Mouse (Mus musculus): Measurements from ENCODE around the gene Mtmr1. TPM values are rescaled to one million over a fixed set of nuclear protein-coding genes. Genes with fewer than 3 reads are reported as not detected.
"Not testable (repeated sequence)": the region's sequence is repeated elsewhere in the genome, so short reads cannot be mapped to it uniquely, and the experiment has no call there.

The Mtmr1 gene
- total RNA-seq (2021): 10 to 100 TPM; 41.2 to 43.3 TPM

DNA sequence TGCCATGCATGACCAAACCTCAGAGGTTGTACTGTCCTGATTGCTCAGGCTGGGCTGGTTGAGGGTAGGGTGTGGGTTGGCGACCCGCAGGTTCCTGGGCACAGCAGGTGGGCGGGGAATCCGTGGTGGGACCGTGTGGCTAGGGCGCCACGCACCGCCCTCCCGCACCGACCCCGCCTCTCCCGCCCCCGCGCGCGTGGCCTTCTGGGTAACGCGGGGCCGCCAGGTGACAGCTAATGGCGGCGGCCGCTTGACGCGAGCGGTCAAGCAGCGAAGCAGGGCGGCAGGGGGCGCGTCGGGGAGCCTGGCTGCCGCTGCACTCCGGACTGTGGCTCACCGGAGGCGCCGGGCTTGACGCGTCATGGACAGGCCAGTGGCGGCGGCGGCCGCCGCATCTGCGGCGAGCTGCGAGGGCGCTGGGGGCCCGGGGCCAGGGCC lies at the start of gene Mtmr1:
TSS of gene Mtmr1 (plus strand) at position 207 of the 438 bp plus-strand sequence.
- intact Hi-C loops (cut with DNase I): loop anchor here (5.0 kb wide), 1 partner anchor 312 kb away; the partner anchor contains the start of gene Mamld1
- peak; percentile 62 to 69 for DNase-seq (ENCODE audit: low spot score in 2 of 2)

DNA sequence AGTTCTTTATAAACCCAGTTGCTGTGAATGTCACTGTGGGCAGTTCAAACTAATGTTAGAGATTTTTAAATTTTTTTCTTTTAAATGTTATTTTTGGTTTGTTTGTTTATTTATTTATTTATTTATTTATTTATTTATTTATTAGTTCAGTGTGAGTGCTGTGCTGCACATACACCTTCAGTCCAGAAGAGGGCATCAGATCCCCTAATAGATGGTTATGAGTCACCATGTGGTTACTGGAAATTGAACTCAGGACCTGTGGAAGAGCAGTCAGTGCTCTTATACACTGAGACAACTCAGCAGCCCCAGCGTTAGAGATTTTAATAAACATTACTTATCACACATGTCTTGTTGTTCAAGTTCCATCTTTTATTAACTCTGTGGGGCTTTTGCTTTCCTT lies 12.5 kb upstream of the Mtmr1 start:
- intact Hi-C loops (cut with DNase I): no loop called here
- no peak for DNase-seq (ENCODE audit: low spot score in 2 of 2)

- no peak for DNase-seq (ENCODE audit: low spot score in 2 of 2)
- intact Hi-C loops (cut with DNase I): no loop called here
Observed at GRCm38 (mm10) chrX:71355331-71355730, 9.2 kb upstream of the Mtmr1 start.

- not testable (repeated sequence) for DNase-seq (ENCODE audit: low spot score in 2 of 2)
- intact Hi-C loops (cut with DNase I): loop anchor here (5.0 kb wide), 1 partner anchor 309 kb away; the partner anchor contains the start of gene Mamld1
Observed at GRCm38 (mm10) chrX:71361793-71362192, 2.8 kb upstream of the Mtmr1 start.

DNA sequence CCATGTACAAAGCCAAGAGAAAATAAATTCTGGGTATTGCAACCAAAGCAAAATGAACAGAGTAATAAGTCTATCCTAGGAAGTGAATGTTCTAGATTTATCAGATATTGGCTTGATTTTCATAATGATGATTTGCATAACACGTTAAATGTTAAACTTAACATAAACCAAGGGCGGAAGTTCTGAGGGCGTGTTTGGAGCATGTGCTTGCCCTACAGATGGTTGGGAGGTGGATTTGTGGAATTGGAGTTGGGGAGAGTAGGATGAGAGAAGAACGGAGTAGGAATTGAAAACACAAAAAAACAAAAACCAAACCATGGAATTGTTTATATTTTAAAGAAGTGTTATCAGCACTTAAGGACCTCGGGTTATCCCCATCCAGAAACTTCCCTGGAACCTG lies 498 bp upstream of the Mtmr1 start:
- intact Hi-C loops (cut with DNase I): loop anchor here (5.0 kb wide), 1 partner anchor 312 kb away; the partner anchor contains the start of gene Mamld1
- DNase-seq (ENCODE audit: low spot score in 2 of 2): peak; percentile 6 to 67

DNA sequence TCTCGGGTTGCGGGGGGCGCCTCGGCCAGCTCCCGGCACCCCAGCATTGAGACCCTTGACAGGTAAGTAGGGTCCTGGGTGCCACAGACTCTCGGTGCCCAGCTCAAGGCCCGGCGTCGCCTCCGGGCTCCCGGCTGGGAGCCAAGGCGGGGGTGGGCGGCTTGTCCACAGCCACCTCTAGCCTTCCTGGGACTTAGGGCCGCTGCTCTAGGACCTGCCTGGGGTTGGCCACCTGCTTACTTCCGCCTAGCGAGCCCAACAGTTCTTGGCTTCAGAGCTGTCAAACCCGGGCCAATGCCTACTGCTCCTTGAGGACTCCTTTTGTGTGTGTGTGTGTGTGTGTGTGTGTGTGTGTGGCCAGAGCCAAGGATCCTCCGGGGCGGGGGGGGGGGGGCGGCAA lies 451 bp downstream of the Mtmr1 start:
- peak in 1 of 2 experiments; percentile 17 for DNase-seq (ENCODE audit: low spot score in 2 of 2)
- intact Hi-C loops (cut with DNase I): no loop called here

DNA sequence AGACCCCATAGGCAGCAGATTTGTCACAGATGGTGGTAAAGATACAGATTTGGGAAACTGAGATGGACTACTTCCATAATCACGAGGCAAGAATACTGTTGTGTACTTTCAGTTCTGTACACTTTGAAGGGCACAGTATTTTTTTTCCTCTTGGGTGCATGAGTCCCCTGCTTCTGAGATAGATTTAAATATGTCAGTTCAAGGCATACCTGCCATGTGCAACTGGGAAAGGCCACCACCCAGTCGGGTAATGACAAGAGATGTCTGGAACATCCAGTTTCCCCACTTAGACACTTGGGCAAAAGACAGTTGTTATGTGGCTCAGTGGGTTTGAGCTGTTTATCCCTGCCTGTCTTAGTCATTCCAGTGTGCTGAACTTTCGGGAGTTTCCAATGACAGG lies 950 bp downstream of the Mtmr1 start:
- intact Hi-C loops (cut with DNase I): no loop called here
- peak in 1 of 2 experiments; percentile 31 for DNase-seq (ENCODE audit: low spot score in 2 of 2)

- DNase-seq (ENCODE audit: low spot score in 2 of 2): no peak
- intact Hi-C loops (cut with DNase I): no loop called here
Observed at GRCm38 (mm10) chrX:71366973-71367372, 2.4 kb downstream of the Mtmr1 start.

DNA sequence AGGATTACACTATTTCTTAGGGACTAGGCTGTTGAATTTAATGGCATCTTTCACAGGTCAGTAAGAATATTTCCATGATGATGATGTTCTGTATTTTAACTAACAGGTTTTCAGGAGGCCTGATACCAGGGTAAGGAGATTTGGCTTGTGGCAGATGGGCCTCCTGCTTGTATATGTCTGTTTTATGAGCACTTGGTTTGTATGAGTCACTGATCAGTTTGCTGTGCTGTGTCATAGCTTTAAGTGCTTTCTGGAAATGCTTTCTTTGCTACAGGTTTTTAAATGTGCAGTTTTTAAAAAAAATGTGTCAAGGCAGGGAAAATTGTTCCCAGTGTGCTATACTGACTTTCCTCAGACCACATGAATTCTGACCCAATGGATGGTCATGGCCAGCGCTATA lies 12.2 kb downstream of the Mtmr1 start:
- intact Hi-C loops (cut with DNase I): loop anchor here (10.0 kb wide), 1 partner anchor 482 kb away; no protein-coding TSS in a partner anchor

GRCm38 (mm10) chrX:71378435-71378834 lies 13.9 kb downstream of the Mtmr1 start:
- intact Hi-C loops (cut with DNase I): loop anchor here (10.0 kb wide), 1 partner anchor 484 kb away; no protein-coding TSS in a partner anchor
- DNase-seq (ENCODE audit: low spot score in 2 of 2): no peak

More for the DNA sequence above, 12.2 kb downstream of the Mtmr1 start:
- peak in 1 of 2 experiments; percentile 18 for DNase-seq (ENCODE audit: low spot score in 2 of 2)

DNA sequence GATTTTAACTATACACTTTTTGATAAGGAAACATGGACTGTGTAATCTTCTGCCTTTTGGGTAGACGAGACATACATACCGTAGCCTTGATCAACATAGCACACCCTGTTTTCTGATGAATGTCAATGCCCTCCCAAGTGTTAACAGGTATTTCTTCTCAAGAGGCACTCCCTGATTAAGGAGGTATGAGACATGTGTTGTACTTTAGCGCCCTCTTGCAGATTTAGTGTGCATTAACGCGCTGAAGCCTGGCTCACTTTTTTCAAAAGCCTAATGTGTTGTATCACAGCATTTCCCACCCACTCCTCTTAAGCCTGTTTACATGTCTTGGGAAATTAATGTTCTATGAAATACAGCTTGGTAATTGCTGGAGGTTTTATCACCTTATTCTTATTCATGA lies 17.0 kb downstream of the Mtmr1 start:
- intact Hi-C loops (cut with DNase I): loop anchor here (5.0 kb wide), 1 partner anchor 329 kb away; the partner anchor contains the start of gene Mamld1
- peak; percentile 16 to 33 for DNase-seq (ENCODE audit: low spot score in 2 of 2)

DNA sequence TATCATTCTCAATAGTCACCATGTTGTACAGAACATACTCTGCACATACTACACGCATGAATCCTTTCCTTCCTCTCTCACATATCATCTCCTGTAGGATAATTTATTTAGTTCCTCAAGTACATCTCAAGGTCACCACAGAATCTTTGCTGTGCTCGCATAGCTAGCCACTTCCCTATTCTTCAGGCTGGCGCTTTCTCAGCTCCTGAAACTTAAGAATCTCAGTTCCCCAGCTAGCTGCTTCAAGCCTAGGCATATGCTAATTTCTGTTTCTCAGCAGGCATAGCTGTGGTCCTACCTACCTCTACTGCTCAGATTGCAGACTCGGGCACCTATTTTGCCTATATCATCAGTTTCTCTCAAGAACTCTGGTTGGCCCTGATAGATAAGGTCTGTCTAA lies 31.8 kb downstream of the Mtmr1 start:
- DNase-seq (ENCODE audit: low spot score in 2 of 2): no peak
- intact Hi-C loops (cut with DNase I): no loop called here

- DNase-seq (ENCODE audit: low spot score in 2 of 2): no peak
- intact Hi-C loops (cut with DNase I): no loop called here
Observed at GRCm38 (mm10) chrX:71406290-71406689, 41.7 kb downstream of the Mtmr1 start.

- intact Hi-C loops (cut with DNase I): no loop called here
- DNase-seq (ENCODE audit: low spot score in 2 of 2): no peak
Observed at GRCm38 (mm10) chrX:71408386-71408785, 43.8 kb downstream of the Mtmr1 start.

DNA sequence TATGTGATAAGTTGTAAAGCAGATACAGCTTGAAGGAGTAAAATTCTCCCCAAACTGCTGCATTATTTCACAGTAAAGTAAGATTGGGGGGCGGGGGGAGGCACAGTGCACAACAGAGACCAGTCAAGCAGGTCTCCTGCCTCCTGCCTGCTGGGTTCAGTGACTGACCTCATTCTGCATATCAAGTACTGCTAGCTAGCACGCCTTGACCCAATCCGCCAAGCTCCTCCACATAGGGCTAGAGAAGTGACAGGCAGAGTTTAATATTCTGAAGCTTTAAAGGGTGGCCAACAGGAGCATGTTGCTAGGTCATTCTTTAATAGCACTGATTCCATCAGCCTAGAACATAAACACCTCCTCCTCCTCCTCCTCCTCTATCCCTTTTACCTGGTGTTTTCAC lies 48.2 kb downstream of the Mtmr1 start:
- intact Hi-C loops (cut with DNase I): no loop called here
- no peak for DNase-seq (ENCODE audit: low spot score in 2 of 2)

DNA sequence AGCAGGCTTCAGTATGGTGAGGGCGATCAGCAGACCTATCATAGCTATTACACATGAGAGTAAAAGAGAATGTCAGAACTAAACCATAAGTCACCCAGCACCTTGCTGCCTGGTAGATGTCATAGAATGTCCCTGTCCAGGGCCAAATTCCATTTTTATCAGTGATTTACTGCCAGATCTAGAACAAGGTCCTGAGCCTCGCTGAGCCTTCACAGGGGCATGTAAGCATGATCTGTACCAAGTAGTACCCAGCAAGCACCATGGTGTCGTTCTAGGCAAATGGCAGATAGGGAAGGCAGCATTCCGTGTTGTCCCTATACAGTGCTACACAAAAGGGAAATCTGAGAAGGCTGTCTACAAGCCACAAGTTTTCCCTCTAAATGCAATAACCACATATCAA lies 49.1 kb downstream of the Mtmr1 start:
- DNase-seq (ENCODE audit: low spot score in 2 of 2): no peak
- intact Hi-C loops (cut with DNase I): no loop called here

DNA sequence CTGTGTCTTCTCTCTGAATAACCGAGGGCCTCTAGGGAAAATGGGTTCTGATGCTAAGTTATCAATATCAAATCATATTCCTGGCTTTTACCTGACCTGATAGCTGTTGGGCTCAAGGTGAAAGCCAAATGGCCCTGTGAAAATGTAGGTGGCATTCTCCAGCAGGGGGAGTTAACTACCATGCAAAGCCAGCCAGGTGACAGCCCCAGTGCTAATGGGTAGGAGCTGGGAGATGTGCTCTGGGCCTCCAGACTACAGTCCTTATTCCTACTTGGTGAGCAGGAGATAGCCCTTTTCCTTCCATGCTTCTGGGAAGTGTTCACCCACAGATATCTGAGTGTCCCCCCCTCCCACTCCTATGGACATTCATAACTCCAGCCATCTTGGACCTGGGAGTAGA lies 60.3 kb downstream of the Mtmr1 start:
- intact Hi-C loops (cut with DNase I): loop anchor here (1.0 to 5.0 kb wide), 3 partner anchors 132 to 200 kb away; partner anchors contain the start of gene Hmgb3
- DNase-seq (ENCODE audit: low spot score in 2 of 2): no peak

GRCm38 (mm10) chrX:71425746-71426519 lies 61.4 kb downstream of the Mtmr1 start:
- DNase-seq (ENCODE audit: low spot score in 2 of 2): peak; percentile 78 to 87
- intact Hi-C loops (cut with DNase I): loop anchor here (1.0 to 5.0 kb wide), 3 partner anchors 131 to 199 kb away; partner anchors contain the start of gene Hmgb3

DNA sequence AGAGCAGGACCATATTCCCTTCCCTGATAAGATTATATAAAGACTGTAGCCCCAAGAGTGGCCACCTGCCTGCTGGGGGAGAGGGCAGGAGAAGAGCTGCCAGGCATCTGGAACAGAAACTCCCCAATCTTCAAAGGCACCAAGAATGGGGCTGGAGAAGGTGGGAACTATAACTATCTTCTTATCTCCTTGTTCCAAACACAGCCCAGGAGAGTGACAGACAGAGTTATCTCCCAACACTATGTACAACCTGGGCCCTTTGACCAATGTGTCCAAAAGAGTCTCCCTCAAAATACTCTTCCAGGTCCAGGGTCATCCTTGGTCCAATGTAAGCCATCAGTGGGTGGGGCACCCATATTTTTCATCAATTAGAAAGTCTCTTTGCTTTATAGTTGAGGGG lies 62.9 kb downstream of the Mtmr1 start:
- DNase-seq (ENCODE audit: low spot score in 2 of 2): no peak
- intact Hi-C loops (cut with DNase I): loop anchor here (5.0 kb wide), 1 partner anchor 130 kb away; the partner anchor contains the start of gene Hmgb3

DNA sequence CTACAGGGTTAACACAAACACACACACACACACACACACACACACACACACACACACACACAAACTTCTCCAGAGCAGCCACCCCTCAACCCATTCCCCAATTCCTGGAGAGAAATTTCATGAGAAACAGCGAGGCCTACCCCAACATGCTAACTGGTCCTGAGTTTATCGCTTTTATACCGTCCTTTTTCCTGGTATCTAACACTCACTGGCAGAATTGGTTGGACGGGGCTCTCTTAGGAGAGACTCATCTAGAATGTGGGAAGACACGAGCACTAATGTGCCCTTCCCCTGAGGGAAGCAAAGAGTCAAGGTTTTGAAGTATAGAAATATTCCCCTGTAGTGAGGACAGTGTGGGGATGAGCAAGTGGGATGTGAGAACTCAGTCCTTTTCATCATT lies 66.3 kb downstream of the Mtmr1 start:
- no peak for DNase-seq (ENCODE audit: low spot score in 2 of 2)
- intact Hi-C loops (cut with DNase I): no loop called here

DNA sequence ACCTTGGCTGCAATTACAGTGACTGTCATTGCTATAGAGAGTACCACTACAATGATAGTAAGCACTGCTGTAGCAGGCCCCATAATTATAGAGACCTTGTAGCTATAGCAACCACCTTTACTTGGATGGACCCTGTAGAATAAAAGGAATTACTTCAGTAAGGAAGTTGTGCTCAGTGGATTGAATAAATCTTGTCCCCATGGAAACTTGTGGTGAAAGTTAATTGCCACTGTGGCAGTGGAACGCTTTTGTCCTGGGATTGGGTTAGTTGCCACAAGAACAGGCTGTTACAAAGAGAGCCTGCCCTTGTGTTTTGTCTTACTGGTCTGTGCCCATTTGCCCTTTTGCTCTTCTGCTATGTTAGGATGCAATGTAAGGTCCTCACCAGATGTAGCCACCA lies 69.9 kb downstream of the Mtmr1 start:
- intact Hi-C loops (cut with DNase I): no loop called here

More for the DNA sequence above, 69.9 kb downstream of the Mtmr1 start:
- no peak for DNase-seq (ENCODE audit: low spot score in 2 of 2)

Measured in left cerebral cortex, postnatal 25 days (tissue).